Mouse (Mus musculus) erythroblast, embryonic 14.5 days (primary cell): Measurements from ENCODE around the gene Pdzrn3.

ENCODE experiments used
- GATA1 ChIP-seq: IDR thresholded peaks from 2 replicates; pipeline ENCODE4 v1.6.1; 2012; ENCODE audit warnings: low read length, inconsistent platforms, mixed read lengths
- TAL1 ChIP-seq: IDR thresholded peaks from 3 replicates; pipeline ENCODE4 v1.6.1; 2012; ENCODE audit warnings: low read length, inconsistent platforms, mixed read lengths

- TF ChIP-seq GATA1 (no peak), TAL1 (no peak)
These were observed 19.0 kb upstream of the Pdzrn3 start for GRCm38 (mm10) chr6:101396711-101397110.
